Mouse (Mus musculus): ENCODE measurements around the gene Gm10717. TPM values are rescaled to one million over a fixed set of nuclear protein-coding genes. Genes with fewer than 3 reads are reported as not detected.
"Not testable (repeated sequence)": the region's sequence is repeated elsewhere in the genome, so short reads cannot be mapped to it uniquely, and the experiment has no call there.

Gene Gm10717
- polyA plus RNA-seq, 1 experiment from 2014 or later, result 0.26 TPM

GRCm38 (mm10) chr9:3015896-3016295 lies 9.3 kb upstream of the Gm10717 start:
- not testable (repeated sequence) for H3K36me3 ChIP-seq; H3K9me3 ChIP-seq; H3K4me3 ChIP-seq; H3K27ac ChIP-seq; H3K27me3 ChIP-seq (ENCODE audit: insufficient read depth, poor library complexity, severe bottlenecking); DNase-seq (ENCODE audit: low spot score); H3K4me1 ChIP-seq (replicated peaks)
- WGBS, result 76% methylated on average over 6 of the region's 6 CpGs

GRCm38 (mm10) chr9:3017108-3017507 lies 8.1 kb upstream of the Gm10717 start, which contains the start of gene Gm10719:
Gm10719 (plus strand) TSS chr9:3017408.
- H3K27ac ChIP-seq; H3K36me3 ChIP-seq; DNase-seq (ENCODE audit: low spot score); H3K27me3 ChIP-seq (ENCODE audit: insufficient read depth, poor library complexity, severe bottlenecking); H3K9me3 ChIP-seq; H3K4me1 ChIP-seq (replicated peaks); H3K4me3 ChIP-seq: not testable (repeated sequence)
- 58% methylated on average over 2 of the region's 9 CpGs for WGBS

GRCm38 (mm10) chr9:3018944-3019343 lies 6.3 kb upstream of the Gm10717 start:
- H3K4me1 ChIP-seq (replicated peaks), result not testable (repeated sequence)

GRCm38 (mm10) chr9:3019835-3020727 lies 5.1 kb upstream of the Gm10717 start:
- H3K9me3 ChIP-seq; H3K4me1 ChIP-seq (replicated peaks); H3K36me3 ChIP-seq; DNase-seq (ENCODE audit: low spot score); H3K4me3 ChIP-seq; H3K27me3 ChIP-seq (ENCODE audit: insufficient read depth, poor library complexity, severe bottlenecking); H3K27ac ChIP-seq: not testable (repeated sequence)
- WGBS, result 78% methylated on average over 17 of the region's 19 CpGs

More at GRCm38 (mm10) chr9:3018944-3019343, 6.3 kb upstream of the Gm10717 start:
- not testable (repeated sequence) for H3K9me3 ChIP-seq; H3K27me3 ChIP-seq (ENCODE audit: insufficient read depth, poor library complexity, severe bottlenecking); H3K4me3 ChIP-seq; H3K27ac ChIP-seq; DNase-seq (ENCODE audit: low spot score); H3K36me3 ChIP-seq
- WGBS, result 63% methylated on average over 9 of the region's 9 CpGs

GRCm38 (mm10) chr9:3022316-3023008 lies 2.8 kb upstream of the Gm10717 start:
- peak; percentile 35 for DNase-seq (ENCODE audit: low spot score)
- H3K9me3 ChIP-seq; H3K4me1 ChIP-seq (replicated peaks); H3K4me3 ChIP-seq; H3K36me3 ChIP-seq; H3K27ac ChIP-seq; H3K27me3 ChIP-seq (ENCODE audit: insufficient read depth, poor library complexity, severe bottlenecking): not testable (repeated sequence)
- WGBS, result 74% methylated on average over 11 of the region's 13 CpGs

- 74% methylated on average over 12 of the region's 13 CpGs for WGBS
- not testable (repeated sequence) for H3K27me3 ChIP-seq (ENCODE audit: insufficient read depth, poor library complexity, severe bottlenecking); DNase-seq (ENCODE audit: low spot score); H3K4me1 ChIP-seq (replicated peaks); H3K27ac ChIP-seq; H3K9me3 ChIP-seq; H3K4me3 ChIP-seq; H3K36me3 ChIP-seq
Measured at GRCm38 (mm10) chr9:3023312-3023984, 1.8 kb upstream of the Gm10717 start, which contains the start of gene Gm10718. Gm10718 (plus strand) TSS chr9:3023547.

- H3K4me1 ChIP-seq (replicated peaks); H3K9me3 ChIP-seq; H3K27ac ChIP-seq; DNase-seq (ENCODE audit: low spot score); H3K4me3 ChIP-seq; H3K36me3 ChIP-seq; H3K27me3 ChIP-seq (ENCODE audit: insufficient read depth, poor library complexity, severe bottlenecking): not testable (repeated sequence)
- WGBS, result 75% methylated on average over 16 of the region's 16 CpGs
Measured at GRCm38 (mm10) chr9:3023985-3024648, 1.1 kb upstream of the Gm10717 start.

GRCm38 (mm10) chr9:3025653-3026052 lies 436 bp downstream of the Gm10717 start:
- not testable (repeated sequence) for H3K27ac ChIP-seq; DNase-seq (ENCODE audit: low spot score); H3K36me3 ChIP-seq; H3K4me3 ChIP-seq; H3K9me3 ChIP-seq; H3K4me1 ChIP-seq (replicated peaks); H3K27me3 ChIP-seq (ENCODE audit: insufficient read depth, poor library complexity, severe bottlenecking)
- 73% methylated on average over 5 of the region's 6 CpGs for WGBS

- not testable (repeated sequence) for H3K9me3 ChIP-seq; DNase-seq (ENCODE audit: low spot score); H3K4me1 ChIP-seq (replicated peaks); H3K36me3 ChIP-seq; H3K27ac ChIP-seq; H3K4me3 ChIP-seq; H3K27me3 ChIP-seq (ENCODE audit: insufficient read depth, poor library complexity, severe bottlenecking)
- 78% methylated on average over 5 of the region's 5 CpGs for WGBS
Measured at GRCm38 (mm10) chr9:3026136-3026535, 919 bp downstream of the Gm10717 start.

GRCm38 (mm10) chr9:3026741-3027140 lies 1.5 kb downstream of the Gm10717 start:
- not testable (repeated sequence) for H3K27me3 ChIP-seq (ENCODE audit: insufficient read depth, poor library complexity, severe bottlenecking); H3K27ac ChIP-seq; H3K4me1 ChIP-seq (replicated peaks); H3K36me3 ChIP-seq; DNase-seq (ENCODE audit: low spot score); H3K9me3 ChIP-seq; H3K4me3 ChIP-seq
- WGBS, result 66% methylated on average over 9 of the region's 9 CpGs

GRCm38 (mm10) chr9:3027200-3027599 lies 2.0 kb downstream of the Gm10717 start:
- H3K36me3 ChIP-seq; H3K9me3 ChIP-seq; H3K27ac ChIP-seq; H3K27me3 ChIP-seq (ENCODE audit: insufficient read depth, poor library complexity, severe bottlenecking); H3K4me1 ChIP-seq (replicated peaks); H3K4me3 ChIP-seq: not testable (repeated sequence)
- 70% methylated on average over 9 of the region's 9 CpGs for WGBS
- peak; percentile 81 for DNase-seq (ENCODE audit: low spot score)

- H3K4me3 ChIP-seq; H3K27me3 ChIP-seq (ENCODE audit: insufficient read depth, poor library complexity, severe bottlenecking); DNase-seq (ENCODE audit: low spot score); H3K4me1 ChIP-seq (replicated peaks); H3K27ac ChIP-seq; H3K36me3 ChIP-seq; H3K9me3 ChIP-seq: not testable (repeated sequence)
- 64% methylated on average over 14 of the region's 16 CpGs for WGBS
Measured at GRCm38 (mm10) chr9:3029276-3030000, 4.2 kb downstream of the Gm10717 start.
